Mouse (Mus musculus) cortical plate, adult 2 months (tissue): Measurements from ENCODE around the gene Zfp383. TPM values are rescaled to one million over a fixed set of nuclear protein-coding genes. Genes with fewer than 3 reads are reported as not detected.

Experiments
- H3K27ac ChIP-seq: fragments of 200-500 bp; 2 replicates; pipeline ENCODE4 v1.5.1; 2012; ENCODE audit warnings: low read length, control low read depth, inconsistent platforms; ENCODE audit not compliant: insufficient read depth
- H3K4me1 ChIP-seq: fragments of 200-500 bp; 2 replicates; pipeline ENCODE4 v1.6.1; 2011; ENCODE audit warnings: low read length; ENCODE audit not compliant: control insufficient read depth, insufficient read depth
- H3K4me3 ChIP-seq: fragments of 200-500 bp; 2 replicates; pipeline ENCODE4 v1.5.1; 2011; ENCODE audit warnings: mild to moderate bottlenecking, low read length, control low read depth; ENCODE audit not compliant: insufficient read depth
- CTCF ChIP-seq: fragments of 200-500 bp; IDR thresholded peaks from 2 replicates; pipeline ENCODE4 v1.5.1; 2011; ENCODE audit warnings: mild to moderate bottlenecking, control low read depth, low read length; ENCODE audit not compliant: insufficient read depth; ENCODE audit errors: extremely low read depth
- POLR2A ChIP-seq: fragments of 200-500 bp; IDR thresholded peaks from 2 replicates; pipeline ENCODE4 v1.6.1; 2011; ENCODE audit warnings: mild to moderate bottlenecking, low read length, control low read depth; ENCODE audit not compliant: insufficient read depth; ENCODE audit errors: extremely low read depth
- polyA plus RNA-seq: library from polyadenylated mRNA; depleted of rRNA; stranded (reverse); fragments of >200 nt; gene quantifications from 2 replicates; pipeline ENCODE4 v1.2.3, GENCODE M21; 2012

Zfp383 gene
- polyA plus RNA-seq, 1 experiment, result 9.2 TPM

DNA sequence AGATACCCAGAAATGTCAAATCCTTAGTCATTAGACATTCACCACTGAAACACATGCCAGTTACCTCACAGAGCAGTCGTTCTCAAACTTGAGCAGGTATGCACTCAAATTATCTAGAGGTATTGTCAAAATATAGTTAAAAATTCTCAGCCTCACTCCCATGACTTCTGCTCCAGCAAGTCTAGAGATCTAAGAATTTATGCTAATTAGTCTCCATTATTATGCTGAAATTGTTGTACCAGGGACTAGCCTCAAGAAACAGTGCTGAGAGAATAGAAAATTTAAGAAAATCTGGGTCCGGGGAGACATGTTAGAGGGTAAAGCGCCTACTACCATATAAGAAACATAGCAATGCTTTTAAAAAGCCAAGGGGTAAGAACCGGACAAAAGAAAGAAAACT is 3.9 kb upstream of the Zfp383 start:
- TF ChIP-seq CTCF, result no peak
- TF ChIP-seq POLR2A, result no peak
- Histone ChIP-seq H3K4me1 (no peaks in the 10 kb centered on the region), H3K27ac (no peak overlapping the region), H3K4me3 (no peak overlapping the region)

DNA sequence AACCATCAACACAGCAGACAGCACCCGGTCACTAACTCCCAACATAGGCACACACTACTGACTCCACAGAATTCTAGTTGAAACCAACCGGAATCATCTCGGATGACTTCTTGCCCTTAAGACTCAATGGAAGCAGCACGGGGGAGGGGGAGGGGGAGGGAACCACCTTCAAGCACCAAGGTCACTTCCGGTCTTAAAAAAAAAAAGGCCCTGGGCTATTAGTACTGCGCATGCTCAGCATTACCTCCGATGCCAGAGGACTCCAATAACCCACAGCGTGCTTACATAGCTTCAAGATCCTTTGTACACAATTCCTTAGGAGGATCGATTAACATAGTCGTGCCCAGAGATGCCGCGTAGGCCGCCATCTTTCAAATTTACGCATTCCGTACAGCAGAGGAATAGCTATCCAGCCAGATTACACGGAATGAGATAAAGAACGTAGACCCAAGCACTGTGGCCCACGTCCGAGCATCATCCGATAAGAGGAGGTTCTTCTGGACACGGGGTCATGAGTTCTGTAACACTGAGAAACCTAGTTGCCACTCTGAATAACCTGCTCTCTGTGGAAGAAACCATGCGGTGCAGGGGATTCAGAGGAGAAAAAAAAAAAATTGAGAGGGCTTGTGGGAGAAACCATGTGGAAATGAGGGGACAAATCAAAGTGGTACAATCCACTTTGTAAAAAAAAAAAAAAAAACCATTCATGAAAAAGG is 1.9 kb upstream of the Zfp383 start, which contains the start of gene Zfp27:
TSS of gene Zfp27 (minus strand) at position 607 of the 716 bp plus-strand sequence.
- H3K4me1 ChIP-seq, result 0 out of 2 replicates have a peak, but pooled peaks cover 1% of the 10 kb centered on the region
- peak within 1 kb of the TSS; percentile 35 for H3K27ac ChIP-seq
- H3K4me3 ChIP-seq, result peak within 1 kb of the TSS; percentile 56
- TF ChIP-seq POLR2A (peak; percentile 12; the same call in 1 of the 2 replicates), CTCF (no peak)

DNA sequence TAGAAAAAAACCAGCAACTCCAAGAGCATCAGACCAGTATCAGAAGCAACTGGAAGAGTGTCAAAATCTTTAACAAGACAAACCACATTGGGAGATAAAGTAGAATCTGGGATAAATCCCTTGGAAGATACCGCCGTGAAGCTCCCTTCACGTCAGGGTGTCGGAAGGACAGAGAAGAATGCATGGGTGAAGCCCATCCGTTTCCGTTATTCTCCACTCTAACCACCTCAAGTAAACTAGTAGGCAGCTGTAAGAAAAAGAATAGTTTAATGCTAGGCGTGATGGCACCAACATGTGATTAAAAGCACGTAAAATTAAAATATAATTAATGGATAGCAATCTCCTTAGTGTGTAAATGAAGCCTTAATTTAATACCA is 1.4 kb upstream of the Zfp383 start:
- TF ChIP-seq POLR2A (no peak), CTCF (no peak)
- H3K27ac ChIP-seq, result 0 out of 2 replicates have a peak overlapping the region, but pooled peaks have one; percentile 5
- H3K4me3 ChIP-seq, result peak overlapping the region; percentile 56
- H3K4me1 ChIP-seq, result 0 out of 2 replicates have a peak, but pooled peaks cover 1% of the 10 kb centered on the region

DNA sequence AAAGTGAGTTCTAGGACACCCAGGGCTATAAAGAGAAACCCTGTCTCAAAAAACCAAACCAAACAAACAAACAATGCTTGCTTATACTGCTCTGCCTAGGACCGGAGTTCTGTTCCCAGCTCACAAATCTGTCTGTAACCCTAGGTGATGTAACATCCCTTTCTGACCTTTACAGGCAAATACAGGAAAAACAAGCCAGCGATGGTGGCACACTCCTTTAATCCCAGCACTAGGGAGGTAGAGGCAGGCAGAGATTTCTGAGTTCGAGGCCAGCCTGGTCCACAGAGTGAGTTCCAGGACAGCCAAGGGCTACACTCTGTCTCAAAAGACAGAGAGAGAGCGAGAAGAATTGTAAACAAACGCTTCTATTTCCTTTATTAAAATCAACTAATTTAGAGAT is 817 bp upstream of the Zfp383 start:
- 0 out of 2 replicates have a peak overlapping the region, but pooled peaks have one; percentile 5 for H3K27ac ChIP-seq
- no peak overlapping the region; the same call in 1 of the 2 replicates for H3K4me3 ChIP-seq
- H3K4me1 ChIP-seq, result 0 out of 2 replicates have a peak, but pooled peaks cover 1% of the 10 kb centered on the region
- TF ChIP-seq POLR2A (no peak), CTCF (no peak)

DNA sequence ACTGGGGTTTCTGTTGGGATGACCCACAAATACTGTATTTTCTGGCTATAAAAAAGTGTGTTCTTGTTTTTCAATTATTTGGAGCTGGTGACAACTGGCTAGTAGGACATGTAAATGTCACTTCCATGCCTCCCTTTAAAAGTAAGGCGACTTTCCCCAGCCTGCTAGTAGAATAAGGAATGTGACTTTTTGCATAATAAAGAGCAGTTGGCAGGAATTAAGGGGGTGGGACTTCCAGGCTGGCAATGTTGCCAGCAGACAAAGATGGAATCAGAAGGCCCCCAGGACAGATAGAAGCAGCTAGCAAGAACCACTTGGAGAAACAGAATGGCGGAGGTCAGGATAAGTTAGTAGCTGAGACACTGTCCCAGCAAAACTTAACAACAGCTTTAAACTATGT is 2.2 kb downstream of the Zfp383 start:
- Histone ChIP-seq H3K4me1 (0 out of 2 replicates have a peak, but pooled peaks cover 1% of the 10 kb centered on the region), H3K4me3 (no peak overlapping the region), H3K27ac (no peak overlapping the region)
- TF ChIP-seq CTCF (no peak), POLR2A (no peak)

DNA sequence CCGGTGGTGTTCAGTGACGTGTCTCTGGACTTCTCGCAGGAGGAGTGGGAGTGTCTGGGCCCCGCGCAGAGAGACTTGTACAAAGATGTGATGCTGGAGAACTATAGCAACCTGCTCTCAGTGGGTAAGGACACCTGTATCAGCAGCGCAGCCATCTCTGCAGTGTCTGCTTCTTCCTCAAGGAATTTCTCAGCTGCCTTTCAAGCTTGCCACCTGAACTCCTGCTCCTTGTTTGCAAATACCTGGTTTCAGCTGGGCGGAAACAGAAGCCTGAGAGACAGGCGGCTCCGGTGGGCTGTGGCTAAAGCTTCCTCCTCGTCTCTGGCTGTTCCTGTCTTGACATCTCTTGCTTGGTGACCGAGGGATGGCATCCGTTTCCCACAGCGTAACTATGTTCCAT is 4.1 kb downstream of the Zfp383 start:
- Histone ChIP-seq H3K4me3 (no peak overlapping the region), H3K27ac (no peak overlapping the region), H3K4me1 (0 out of 2 replicates have a peak, but pooled peaks cover 1% of the 10 kb centered on the region)
- no peak for TF ChIP-seq POLR2A
- TF ChIP-seq CTCF, result no peak

DNA sequence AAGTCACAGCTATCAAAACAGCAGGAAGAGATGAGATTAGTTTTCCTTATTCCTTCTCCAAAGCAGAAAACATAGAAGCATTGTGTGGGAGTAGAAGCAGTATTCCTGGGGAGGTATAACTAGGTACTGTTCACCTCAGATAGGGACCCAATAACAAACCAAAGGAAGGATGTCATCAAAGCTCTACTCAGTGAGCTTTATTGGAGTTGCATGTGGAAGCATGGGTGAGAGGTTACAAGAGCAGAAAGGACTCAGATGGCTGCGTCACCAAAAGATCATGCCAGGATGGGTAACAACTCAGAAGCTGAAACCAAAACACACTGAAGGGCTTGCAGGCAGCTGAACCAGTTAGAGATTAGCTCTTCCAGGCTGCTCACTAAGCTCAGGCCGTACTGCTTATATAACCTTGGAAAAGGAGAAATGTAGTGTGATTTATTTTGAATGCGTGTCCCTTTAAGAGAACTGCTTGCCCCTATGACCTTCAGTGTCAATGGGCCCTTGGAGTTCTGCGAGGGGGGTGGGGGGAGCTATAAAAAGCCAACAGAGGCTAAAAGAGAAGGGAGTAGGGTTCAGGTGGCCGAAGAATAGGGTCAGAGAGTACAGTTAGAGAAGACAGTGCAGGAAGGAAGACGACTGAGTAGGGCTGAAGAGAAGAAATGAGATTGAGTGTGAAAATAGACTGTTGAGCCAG is 9.5 kb downstream of the Zfp383 start:
- H3K4me3 ChIP-seq, result no peak overlapping the region
- no peak for TF ChIP-seq CTCF
- no peak for TF ChIP-seq POLR2A
- H3K4me1 ChIP-seq, result no peaks in the 10 kb centered on the region
- no peak overlapping the region for H3K27ac ChIP-seq

DNA sequence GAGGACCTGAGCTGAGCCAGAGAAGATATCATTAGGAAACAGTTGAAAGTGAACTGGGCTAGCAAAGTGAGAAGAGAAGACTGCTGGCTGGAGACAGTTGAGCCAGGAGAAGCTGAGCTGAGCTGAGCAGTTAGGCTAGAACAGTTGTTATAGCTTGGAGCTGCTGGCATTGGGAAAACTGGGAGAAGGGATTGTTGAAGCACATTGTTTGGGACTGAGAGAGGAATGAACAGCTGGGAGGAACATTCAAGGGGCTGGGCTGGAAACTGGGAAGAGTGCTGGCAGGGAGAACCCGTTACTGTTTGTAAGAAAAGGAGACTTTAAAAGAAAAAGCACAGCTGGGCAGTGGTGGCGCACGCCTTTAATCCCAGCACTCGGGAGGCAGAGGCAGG is 10.0 kb downstream of the Zfp383 start:
- Histone ChIP-seq H3K4me3 (no peak overlapping the region), H3K27ac (no peak overlapping the region), H3K4me1 (no peaks in the 10 kb centered on the region)
- TF ChIP-seq POLR2A (no peak), CTCF (no peak)

DNA sequence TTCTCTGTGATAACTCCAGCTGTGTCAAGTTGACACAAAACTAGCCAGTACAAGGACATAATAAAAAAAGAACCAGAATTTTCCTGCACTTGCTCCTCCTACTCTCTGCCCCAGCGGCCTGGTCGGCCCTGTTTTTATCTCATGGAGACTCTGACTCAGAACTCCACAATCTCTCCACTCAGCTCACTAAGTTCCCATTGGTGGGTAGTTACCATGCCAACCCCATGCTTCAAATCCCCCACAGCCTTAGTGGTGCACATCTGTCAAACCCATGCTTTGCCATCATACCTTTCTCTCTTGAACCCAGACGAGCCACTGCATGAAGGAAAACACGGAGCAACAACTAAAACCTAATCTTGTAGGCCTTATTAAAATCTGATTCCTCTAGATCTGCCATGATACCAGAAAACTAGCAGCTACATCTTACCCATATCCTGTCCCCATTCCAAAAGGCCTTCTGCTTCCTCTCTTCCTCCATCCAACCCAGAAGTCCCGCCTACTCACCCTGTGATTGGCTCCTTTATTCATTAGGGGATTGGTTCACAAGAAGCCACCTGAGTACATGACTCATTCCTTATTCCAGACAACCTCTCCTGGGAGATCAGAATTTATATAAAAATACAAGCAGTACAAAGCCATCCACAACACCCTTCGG is 13.5 kb downstream of the Zfp383 start:
- TF ChIP-seq POLR2A (no peak), CTCF (no peak)
- Histone ChIP-seq H3K4me3 (no peak overlapping the region), H3K27ac (no peak overlapping the region), H3K4me1 (no peaks in the 10 kb centered on the region)
